Mouse (Mus musculus) erythroblast, embryonic 14.5 days (primary cell): ENCODE data around the gene Pold1. TPM values are rescaled to one million over a fixed set of nuclear protein-coding genes. Genes with fewer than 3 reads are reported as not detected.

Experiments used
- H3K27me3 ChIP-seq: 2 replicates; pipeline ENCODE4 v1.6.1; 2012; ENCODE audit warnings: inconsistent platforms; ENCODE audit not compliant: control insufficient read depth
- H3K36me3 ChIP-seq: 2 replicates; pipeline ENCODE4 v1.6.1; 2012; ENCODE audit warnings: mild to moderate bottlenecking, inconsistent platforms; ENCODE audit not compliant: control insufficient read depth
- H3K4me1 ChIP-seq: 2 replicates; pipeline ENCODE4 v1.6.1; 2012; ENCODE audit warnings: inconsistent platforms; ENCODE audit not compliant: control insufficient read depth
- H3K4me3 ChIP-seq: replicated peaks from 2 replicates; pipeline ENCODE3; 2012; ENCODE audit warnings: moderate library complexity, mild to moderate bottlenecking, inconsistent platforms
- H3K9me3 ChIP-seq: 2 replicates; pipeline ENCODE4 v1.6.1; 2012; ENCODE audit warnings: low read length, inconsistent platforms, mixed read lengths; ENCODE audit not compliant: control insufficient read depth
- GATA1 ChIP-seq: IDR thresholded peaks from 2 replicates; pipeline ENCODE4 v1.6.1; 2012; ENCODE audit warnings: low read length, inconsistent platforms, mixed read lengths
- TAL1 ChIP-seq: IDR thresholded peaks from 3 replicates; pipeline ENCODE4 v1.6.1; 2012; ENCODE audit warnings: low read length, inconsistent platforms, mixed read lengths
- polyA plus RNA-seq: library from polyadenylated mRNA; stranded (reverse); fragments of >175 nt; gene quantifications from 2 replicates; pipeline ENCODE4 v1.2.3, GENCODE M21; 2012

Gene Pold1
- polyA plus RNA-seq, 1 experiment, result 25.1 TPM

- Histone ChIP-seq H3K27me3 (no peaks in the 10 kb centered on the region), H3K4me1 (peaks cover 15% of the 10 kb centered on the region), H3K36me3 (peaks cover 93% of the 10 kb centered on the region)
These were observed 6.1 kb downstream of the Pold1 start for GRCm38 (mm10) chr7:44542555-44542954.

GRCm38 (mm10) chr7:44538756-44539624 is 9.7 kb downstream of the Pold1 start:
- no peaks in the 10 kb centered on the region for H3K4me1 ChIP-seq
- no peak overlapping the region for H3K4me3 ChIP-seq
- TF ChIP-seq GATA1, result no peak
- no peak for TF ChIP-seq TAL1
- peaks cover 2% of the 10 kb centered on the region; the same call in 1 of the 2 replicates for H3K9me3 ChIP-seq
- peaks cover 100% of the 10 kb centered on the region for H3K36me3 ChIP-seq
- no peaks in the 10 kb centered on the region for H3K27me3 ChIP-seq

More at GRCm38 (mm10) chr7:44542555-44542954, 6.1 kb downstream of the Pold1 start:
- H3K4me3 ChIP-seq, result no peak overlapping the region
- TF ChIP-seq TAL1, result no peak
- TF ChIP-seq GATA1, result no peak
- H3K9me3 ChIP-seq, result peaks cover 2% of the 10 kb centered on the region; the same call in 1 of the 2 replicates

- H3K4me3 ChIP-seq, result no peak overlapping the region
- H3K27me3 ChIP-seq, result no peaks in the 10 kb centered on the region
- TF ChIP-seq TAL1 (no peak), GATA1 (no peak)
- H3K9me3 ChIP-seq, result peaks cover 2% of the 10 kb centered on the region; the same call in 1 of the 2 replicates
- peaks cover 100% of the 10 kb centered on the region for H3K36me3 ChIP-seq
- H3K4me1 ChIP-seq, result peaks cover 12% of the 10 kb centered on the region
These were observed 11.2 kb downstream of the Pold1 start for GRCm38 (mm10) chr7:44537496-44537895.

GRCm38 (mm10) chr7:44537009-44537408 is 11.6 kb downstream of the Pold1 start:
- TF ChIP-seq GATA1 (no peak), TAL1 (no peak)
- no peaks in the 10 kb centered on the region for H3K27me3 ChIP-seq
- H3K9me3 ChIP-seq, result peaks cover 2% of the 10 kb centered on the region; the same call in 1 of the 2 replicates
- peaks cover 14% of the 10 kb centered on the region for H3K4me1 ChIP-seq
- H3K36me3 ChIP-seq, result peaks cover 100% of the 10 kb centered on the region
- no peak overlapping the region for H3K4me3 ChIP-seq

GRCm38 (mm10) chr7:44536590-44536968 is 12.1 kb downstream of the Pold1 start:
- H3K27me3 ChIP-seq, result no peaks in the 10 kb centered on the region
- peaks cover 14% of the 10 kb centered on the region for H3K4me1 ChIP-seq
- peaks cover 99% of the 10 kb centered on the region for H3K36me3 ChIP-seq
- TF ChIP-seq TAL1, result no peak
- no peak for TF ChIP-seq GATA1
- H3K9me3 ChIP-seq, result peaks cover 2% of the 10 kb centered on the region; the same call in 1 of the 2 replicates
- H3K4me3 ChIP-seq, result no peak overlapping the region

DNA sequence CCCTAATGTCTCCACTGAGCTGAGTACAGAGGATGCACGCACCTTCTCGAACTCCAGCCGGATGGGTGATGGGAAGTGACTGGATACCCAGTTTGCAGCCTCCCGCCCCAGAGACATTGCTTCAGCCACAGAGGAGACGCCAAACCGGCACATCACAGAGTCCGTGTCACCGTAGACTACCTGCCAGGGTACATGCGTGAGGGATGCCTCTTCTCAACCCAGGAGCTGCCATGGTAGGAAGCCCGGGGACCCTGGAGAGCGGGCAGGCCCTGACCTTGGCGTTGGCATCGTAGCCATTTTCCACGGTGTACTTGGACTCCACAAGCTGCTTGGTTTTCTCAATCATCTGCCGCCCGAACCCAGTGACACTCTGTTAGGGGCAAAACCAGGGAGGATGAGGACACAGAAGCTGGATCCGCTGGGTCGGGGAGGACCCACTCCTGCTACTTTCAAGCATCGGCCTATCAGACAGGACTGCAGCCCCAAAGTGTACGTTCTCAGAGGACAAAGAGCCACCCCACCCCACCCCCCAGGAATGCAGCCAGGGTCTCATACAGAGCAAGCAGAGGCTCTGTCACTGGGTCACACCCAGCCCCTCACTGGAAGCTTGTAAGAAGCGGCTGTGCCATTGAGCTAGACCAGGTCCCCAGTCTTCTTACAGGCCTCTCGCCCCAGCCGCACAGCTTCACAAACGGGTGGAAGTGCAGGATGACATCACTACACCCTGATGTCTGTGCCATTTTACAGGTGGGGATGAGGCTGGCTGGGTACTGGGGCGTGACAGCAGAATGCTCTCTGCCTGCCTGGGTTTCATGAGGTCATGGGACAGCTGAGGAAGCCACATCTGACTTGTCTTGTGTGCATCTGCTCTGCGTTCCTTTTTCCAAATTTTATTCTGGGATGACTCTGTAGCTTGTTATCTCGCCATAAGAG is 12.7 kb downstream of the Pold1 start:
- H3K36me3 ChIP-seq, result peaks cover 92% of the 10 kb centered on the region
- no peak overlapping the region for H3K4me3 ChIP-seq
- H3K27me3 ChIP-seq, result no peaks in the 10 kb centered on the region
- H3K4me1 ChIP-seq, result peaks cover 14% of the 10 kb centered on the region
- H3K9me3 ChIP-seq, result no peaks in the 10 kb centered on the region; the same call in 1 of the 2 replicates
- TF ChIP-seq TAL1 (no peak), GATA1 (no peak)

DNA sequence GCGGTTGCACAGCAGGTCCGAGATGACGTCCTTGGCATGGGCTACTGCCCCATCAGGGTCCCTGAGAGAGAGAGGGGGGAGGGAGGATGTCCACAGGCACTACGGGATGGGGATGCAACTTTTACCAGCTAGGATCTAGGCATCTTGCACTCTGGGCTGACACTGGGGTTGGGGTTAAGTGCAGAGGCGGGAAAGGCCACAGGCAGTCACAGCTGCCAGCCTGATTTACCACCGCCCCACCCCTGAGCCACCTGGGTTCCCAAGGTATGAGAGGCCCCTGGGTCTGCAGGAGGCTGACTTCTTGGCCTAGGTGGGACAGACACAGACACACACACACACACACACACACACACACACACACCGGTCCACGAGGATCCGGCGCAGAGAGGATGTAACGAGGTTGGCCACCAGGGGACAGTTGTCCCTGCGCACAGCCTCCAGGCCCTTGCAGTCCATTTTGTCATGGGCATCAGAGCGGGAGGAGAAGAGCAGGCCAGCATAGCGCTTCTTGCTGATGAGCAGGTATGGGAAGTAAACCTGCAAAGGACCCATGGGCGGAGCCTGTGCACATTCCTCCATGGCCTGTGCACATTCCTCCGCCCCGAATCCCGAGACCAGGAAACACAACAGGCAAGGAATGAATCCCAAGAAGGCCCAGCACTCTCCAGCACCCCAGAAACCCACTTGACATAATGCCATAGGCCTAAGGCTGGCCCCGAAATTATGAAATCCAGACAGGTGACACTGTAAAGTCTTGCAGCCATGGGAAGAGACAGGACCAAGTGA is 13.8 kb downstream of the Pold1 start:
- Histone ChIP-seq H3K9me3 (no peaks in the 10 kb centered on the region), H3K27me3 (no peaks in the 10 kb centered on the region), H3K4me3 (no peak overlapping the region), H3K36me3 (peaks cover 82% of the 10 kb centered on the region), H3K4me1 (peaks cover 14% of the 10 kb centered on the region)
- TF ChIP-seq TAL1, result no peak
- TF ChIP-seq GATA1, result no peak

DNA sequence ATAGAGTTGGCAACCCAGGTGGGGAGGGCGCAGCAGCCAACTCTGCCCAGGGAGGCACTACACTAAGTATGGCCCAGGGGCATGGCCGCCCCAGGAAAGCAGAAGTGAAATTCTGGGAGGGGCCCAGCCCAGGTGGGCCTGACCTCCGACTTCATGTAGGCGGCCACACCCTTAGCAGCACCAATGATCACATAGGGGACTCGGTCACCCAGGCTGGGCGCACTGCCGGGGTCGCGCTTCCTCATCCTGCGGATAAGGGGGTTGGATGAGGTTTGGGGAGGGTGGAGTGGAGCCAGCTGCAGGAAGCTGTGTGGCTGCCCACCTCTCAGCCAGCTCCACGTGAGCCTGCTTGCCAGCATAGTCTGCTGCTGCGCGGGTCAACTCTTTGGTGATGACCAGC is 14.4 kb downstream of the Pold1 start:
- H3K36me3 ChIP-seq, result peaks cover 75% of the 10 kb centered on the region
- no peaks in the 10 kb centered on the region for H3K9me3 ChIP-seq
- no peak overlapping the region for H3K4me3 ChIP-seq
- no peaks in the 10 kb centered on the region for H3K27me3 ChIP-seq
- no peak for TF ChIP-seq GATA1
- TF ChIP-seq TAL1, result no peak
- peaks cover 14% of the 10 kb centered on the region for H3K4me1 ChIP-seq
